Mouse (Mus musculus): ENCODE measurements around the gene Sh3bp1. TPM values are rescaled to one million over a fixed set of nuclear protein-coding genes. Genes with fewer than 3 reads are reported as not detected.

Sh3bp1 gene
- polyA plus RNA-seq, 1 experiment from 2014 or later: 14.2 TPM

- Histone ChIP-seq H3K4me3 (ENCODE audit: low read depth, low read length) (no peak overlapping the region), H3K9ac (ENCODE audit: low read depth, low read length) (no peak overlapping the region), H3K4me1 (ENCODE audit: control insufficient read depth, low read depth, low read length) (peaks cover 62% of the 10 kb centered on the region), H3K4me2 (ENCODE audit: low read depth, low read length) (no peak overlapping the region), H3K36me3 (ENCODE audit: control insufficient read depth, insufficient read depth) (peaks cover 5% of the 10 kb centered on the region), H3K27ac (ENCODE audit: low read length) (no peak overlapping the region), H3K9me3 (replicated peaks; ENCODE audit: control insufficient read depth, low read length) (no peaks in the 10 kb centered on the region), H3K27me3 (ENCODE audit: control insufficient read depth, insufficient read depth, low read depth, low read length) (no peaks in the 10 kb centered on the region)
- no peak for ATAC-seq (ENCODE audit: low read depth)
- WGBS (ENCODE audit: insufficient replicate concordance): 49% methylated on average over 7 of the region's 7 CpGs
These were observed 7.1 kb upstream of the Sh3bp1 start for GRCm38 (mm10) chr15:78892440-78892839.

- no peak overlapping the region for H3K4me3 ChIP-seq (ENCODE audit: low read depth, low read length)
- H3K4me1 ChIP-seq (ENCODE audit: control insufficient read depth, low read depth, low read length): peaks cover 73% of the 10 kb centered on the region
- H3K27me3 ChIP-seq (ENCODE audit: control insufficient read depth, insufficient read depth, low read depth, low read length): no peaks in the 10 kb centered on the region
- WGBS (ENCODE audit: insufficient replicate concordance): 31% methylated on average over 13 of the region's 13 CpGs
- H3K4me2 ChIP-seq (ENCODE audit: low read depth, low read length): peak overlapping the region; percentile 33; the same call in 1 of the 2 replicates
- H3K9me3 ChIP-seq (replicated peaks; ENCODE audit: control insufficient read depth, low read length): no peaks in the 10 kb centered on the region
- H3K9ac ChIP-seq (ENCODE audit: low read depth, low read length): no peak overlapping the region
- ATAC-seq (ENCODE audit: low read depth): no peak
- H3K27ac ChIP-seq (ENCODE audit: low read length): peak overlapping the region; percentile 60
- H3K36me3 ChIP-seq (ENCODE audit: control insufficient read depth, insufficient read depth): peaks cover 5% of the 10 kb centered on the region
These were observed 4.8 kb upstream of the Sh3bp1 start for GRCm38 (mm10) chr15:78894726-78895125.

- H3K36me3 ChIP-seq (ENCODE audit: control insufficient read depth, insufficient read depth): peaks cover 5% of the 10 kb centered on the region
- ATAC-seq (ENCODE audit: low read depth): no peak
- H3K4me3 ChIP-seq (ENCODE audit: low read depth, low read length): no peak overlapping the region
- H3K27me3 ChIP-seq (ENCODE audit: control insufficient read depth, insufficient read depth, low read depth, low read length): no peaks in the 10 kb centered on the region
- no peak overlapping the region for H3K4me2 ChIP-seq (ENCODE audit: low read depth, low read length)
- peak overlapping the region; percentile 54 for H3K27ac ChIP-seq (ENCODE audit: low read length)
- WGBS (ENCODE audit: insufficient replicate concordance): 25% methylated on average over 2 of the region's 2 CpGs
- peaks cover 77% of the 10 kb centered on the region for H3K4me1 ChIP-seq (ENCODE audit: control insufficient read depth, low read depth, low read length)
- no peak overlapping the region for H3K9ac ChIP-seq (ENCODE audit: low read depth, low read length)
- H3K9me3 ChIP-seq (replicated peaks; ENCODE audit: control insufficient read depth, low read length): no peaks in the 10 kb centered on the region
These were observed 3.8 kb upstream of the Sh3bp1 start for GRCm38 (mm10) chr15:78895741-78896140.

- H3K4me2 ChIP-seq (ENCODE audit: low read depth, low read length): no peak overlapping the region
- no peak for ATAC-seq (ENCODE audit: low read depth)
- H3K4me1 ChIP-seq (ENCODE audit: control insufficient read depth, low read depth, low read length): peaks cover 81% of the 10 kb centered on the region
- H3K9me3 ChIP-seq (replicated peaks; ENCODE audit: control insufficient read depth, low read length): no peaks in the 10 kb centered on the region
- no peaks in the 10 kb centered on the region for H3K27me3 ChIP-seq (ENCODE audit: control insufficient read depth, insufficient read depth, low read depth, low read length)
- H3K27ac ChIP-seq (ENCODE audit: low read length): peak overlapping the region; percentile 54
- H3K9ac ChIP-seq (ENCODE audit: low read depth, low read length): no peak overlapping the region
- WGBS (ENCODE audit: insufficient replicate concordance): 40% methylated on average over 3 of the region's 3 CpGs
- peaks cover 5% of the 10 kb centered on the region for H3K36me3 ChIP-seq (ENCODE audit: control insufficient read depth, insufficient read depth)
- H3K4me3 ChIP-seq (ENCODE audit: low read depth, low read length): no peak overlapping the region
These were observed 3.4 kb upstream of the Sh3bp1 start for GRCm38 (mm10) chr15:78896149-78896548.

GRCm38 (mm10) chr15:78897488-78897887 is 2.1 kb upstream of the Sh3bp1 start:
- H3K27ac ChIP-seq (ENCODE audit: low read length): peak overlapping the region; percentile 61
- no peak for ATAC-seq (ENCODE audit: low read depth)
- no peak overlapping the region for H3K9ac ChIP-seq (ENCODE audit: low read depth, low read length)
- no peaks in the 10 kb centered on the region; the same call in 1 of the 2 replicates for H3K36me3 ChIP-seq (ENCODE audit: control insufficient read depth, insufficient read depth)
- no peak overlapping the region for H3K4me3 ChIP-seq (ENCODE audit: low read depth, low read length)
- no peaks in the 10 kb centered on the region for H3K9me3 ChIP-seq (replicated peaks; ENCODE audit: control insufficient read depth, low read length)
- peak overlapping the region; percentile 24 for H3K4me2 ChIP-seq (ENCODE audit: low read depth, low read length)
- peaks cover 80% of the 10 kb centered on the region for H3K4me1 ChIP-seq (ENCODE audit: control insufficient read depth, low read depth, low read length)
- WGBS (ENCODE audit: insufficient replicate concordance): 26% methylated on average over 4 of the region's 4 CpGs
- no peaks in the 10 kb centered on the region for H3K27me3 ChIP-seq (ENCODE audit: control insufficient read depth, insufficient read depth, low read depth, low read length)

GRCm38 (mm10) chr15:78898507-78899001 is 1.0 kb upstream of the Sh3bp1 start:
- H3K27ac ChIP-seq (ENCODE audit: low read length): peak overlapping the region; percentile 61
- no peak for ATAC-seq (ENCODE audit: low read depth)
- H3K36me3 ChIP-seq (ENCODE audit: control insufficient read depth, insufficient read depth): peaks cover 2% of the 10 kb centered on the region; the same call in 1 of the 2 replicates
- H3K9me3 ChIP-seq (replicated peaks; ENCODE audit: control insufficient read depth, low read length): no peaks in the 10 kb centered on the region
- H3K27me3 ChIP-seq (ENCODE audit: control insufficient read depth, insufficient read depth, low read depth, low read length): no peaks in the 10 kb centered on the region
- peak overlapping the region; percentile 77 for H3K4me3 ChIP-seq (ENCODE audit: low read depth, low read length)
- H3K9ac ChIP-seq (ENCODE audit: low read depth, low read length): peak overlapping the region; percentile 42
- peak overlapping the region; percentile 81 for H3K4me2 ChIP-seq (ENCODE audit: low read depth, low read length)
- peaks cover 79% of the 10 kb centered on the region for H3K4me1 ChIP-seq (ENCODE audit: control insufficient read depth, low read depth, low read length)
- WGBS (ENCODE audit: insufficient replicate concordance): 18% methylated on average over 6 of the region's 6 CpGs

GRCm38 (mm10) chr15:78899409-78899739 is 194 bp upstream of the Sh3bp1 start, which contains the start of gene Gm49510:
Gm49510 (plus strand) TSS chr15:78899667.
- Histone ChIP-seq H3K9me3 (replicated peaks; ENCODE audit: control insufficient read depth, low read length) (no peaks in the 10 kb centered on the region), H3K9ac (ENCODE audit: low read depth, low read length) (peak within 1 kb of the TSS; percentile 77), H3K27ac (ENCODE audit: low read length) (peak within 1 kb of the TSS; percentile 70), H3K4me2 (ENCODE audit: low read depth, low read length) (peak within 1 kb of the TSS; percentile 81), H3K4me1 (ENCODE audit: control insufficient read depth, low read depth, low read length) (peaks cover 73% of the 10 kb centered on the region), H3K27me3 (ENCODE audit: control insufficient read depth, insufficient read depth, low read depth, low read length) (no peaks in the 10 kb centered on the region), H3K4me3 (ENCODE audit: low read depth, low read length) (peak within 1 kb of the TSS; percentile 77), H3K36me3 (ENCODE audit: control insufficient read depth, insufficient read depth) (peaks cover 4% of the 10 kb centered on the region; the same call in 1 of the 2 replicates)
- WGBS (ENCODE audit: insufficient replicate concordance): 2% methylated on average over 20 of the region's 20 CpGs
- ATAC-seq (ENCODE audit: low read depth): no peak

GRCm38 (mm10) chr15:78900585-78901421 is 1.2 kb downstream of the Sh3bp1 start:
- H3K4me3 ChIP-seq (ENCODE audit: low read depth, low read length): peak overlapping the region; percentile 77
- peaks cover 4% of the 10 kb centered on the region; the same call in 1 of the 2 replicates for H3K36me3 ChIP-seq (ENCODE audit: control insufficient read depth, insufficient read depth)
- H3K9me3 ChIP-seq (replicated peaks; ENCODE audit: control insufficient read depth, low read length): no peaks in the 10 kb centered on the region
- H3K4me2 ChIP-seq (ENCODE audit: low read depth, low read length): peak overlapping the region; percentile 81
- 16% methylated on average over 18 of the region's 18 CpGs for WGBS (ENCODE audit: insufficient replicate concordance)
- no peaks in the 10 kb centered on the region for H3K27me3 ChIP-seq (ENCODE audit: control insufficient read depth, insufficient read depth, low read depth, low read length)
- peak overlapping the region; percentile 77 for H3K9ac ChIP-seq (ENCODE audit: low read depth, low read length)
- ATAC-seq (ENCODE audit: low read depth): no peak
- H3K4me1 ChIP-seq (ENCODE audit: control insufficient read depth, low read depth, low read length): peaks cover 58% of the 10 kb centered on the region
- peak overlapping the region; percentile 70 for H3K27ac ChIP-seq (ENCODE audit: low read length)

- peaks cover 52% of the 10 kb centered on the region for H3K4me1 ChIP-seq (ENCODE audit: control insufficient read depth, low read depth, low read length)
- H3K4me3 ChIP-seq (ENCODE audit: low read depth, low read length): no peak overlapping the region
- no peak for ATAC-seq (ENCODE audit: low read depth)
- peaks cover 7% of the 10 kb centered on the region for H3K36me3 ChIP-seq (ENCODE audit: control insufficient read depth, insufficient read depth)
- H3K4me2 ChIP-seq (ENCODE audit: low read depth, low read length): peak overlapping the region; percentile 81
- no peak overlapping the region for H3K9ac ChIP-seq (ENCODE audit: low read depth, low read length)
- H3K27me3 ChIP-seq (ENCODE audit: control insufficient read depth, insufficient read depth, low read depth, low read length): no peaks in the 10 kb centered on the region
- no peak overlapping the region for H3K27ac ChIP-seq (ENCODE audit: low read length)
- no peaks in the 10 kb centered on the region for H3K9me3 ChIP-seq (replicated peaks; ENCODE audit: control insufficient read depth, low read length)
- WGBS (ENCODE audit: insufficient replicate concordance): 76% methylated on average over 8 of the region's 8 CpGs
These were observed 1.8 kb downstream of the Sh3bp1 start for GRCm38 (mm10) chr15:78901422-78901789.
